Mouse (Mus musculus) ES-Bruce4 (cell line): ENCODE data around the gene Pimreg. TPM values are rescaled to one million over a fixed set of nuclear protein-coding genes. Genes with fewer than 3 reads are reported as not detected.

Source experiments
- H3K27ac ChIP-seq: 2 replicates; pipeline ENCODE4 v1.5.1; 2012; ENCODE audit warnings: low read length, inconsistent platforms; ENCODE audit not compliant: insufficient read depth
- H3K27me3 ChIP-seq: 2 replicates; pipeline ENCODE4 v1.6.1; 2012; ENCODE audit warnings: mild to moderate bottlenecking, low read length, inconsistent platforms; ENCODE audit not compliant: control insufficient read depth, poor library complexity, insufficient read depth, severe bottlenecking
- H3K36me3 ChIP-seq: 2 replicates; pipeline ENCODE4 v1.6.1; 2012; ENCODE audit warnings: inconsistent platforms, mild to moderate bottlenecking, low read length, moderate library complexity; ENCODE audit not compliant: control insufficient read depth, poor library complexity, insufficient read depth, severe bottlenecking
- H3K4me1 ChIP-seq: one replicate; pipeline ENCODE4 v1.8.1; 2011; ENCODE audit warnings: low read length; ENCODE audit not compliant: control insufficient read depth, insufficient read depth
- H3K4me3 ChIP-seq: 2 replicates; pipeline ENCODE4 v1.5.1; 2011; ENCODE audit warnings: low read depth, mild to moderate bottlenecking, low read length
- H3K9ac ChIP-seq: 2 replicates; pipeline ENCODE4 v1.6.1; 2012; ENCODE audit warnings: low read depth, mild to moderate bottlenecking, inconsistent platforms; ENCODE audit not compliant: poor library complexity, severe bottlenecking
- H3K9me3 ChIP-seq: replicated peaks from 2 replicates; pipeline ENCODE4 v1.6.1; 2012; ENCODE audit warnings: mild to moderate bottlenecking, low read length, inconsistent platforms; ENCODE audit not compliant: control insufficient read depth, poor library complexity, insufficient read depth, severe bottlenecking
- CTCF ChIP-seq: IDR thresholded peaks from one replicate; pipeline ENCODE4 v1.8.1; 2011; ENCODE audit warnings: low read depth, low read length
- EP300 ChIP-seq: IDR thresholded peaks from 2 replicates; pipeline ENCODE4 v1.6.1; 2011; ENCODE audit warnings: low read depth, low read length; ENCODE audit not compliant: insufficient read depth
- POLR2A ChIP-seq: IDR thresholded peaks from one replicate; pipeline ENCODE4 v1.8.1; 2011; ENCODE audit warnings: low read length; ENCODE audit not compliant: insufficient read depth
- polyA plus RNA-seq: library from polyadenylated mRNA; stranded (reverse); fragments of >200 nt; gene quantifications from 2 replicates; pipeline ENCODE4 v1.2.4, GENCODE M21; 2011; ENCODE audit warnings: low read depth; ENCODE audit not compliant: missing spikeins, insufficient read depth, insufficient read length

Pimreg gene
- polyA plus RNA-seq, 1 experiment = 43.6 TPM

DNA sequence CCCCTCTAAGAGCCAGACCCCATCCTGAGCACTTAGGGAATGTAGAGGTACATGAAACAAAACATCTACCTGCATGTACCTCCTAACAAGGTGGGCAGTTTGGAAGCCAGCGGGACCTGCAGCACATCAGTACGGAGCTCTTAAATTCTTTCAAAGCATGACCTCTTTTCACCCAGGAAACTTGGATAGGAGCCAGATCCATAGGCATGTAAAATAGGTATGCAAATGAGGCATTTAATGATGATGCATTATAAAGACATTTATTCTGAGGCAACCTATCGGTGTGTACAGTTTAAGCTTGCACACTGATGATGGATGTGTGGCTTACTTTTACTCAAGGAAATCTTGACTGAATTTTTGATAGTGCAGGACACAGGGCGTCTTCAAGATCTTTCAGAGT lies 27.2 kb upstream of the Pimreg start:
- H3K4me1 ChIP-seq = no peaks in the 10 kb centered on the region
- H3K36me3 ChIP-seq = no peaks in the 10 kb centered on the region
- no peak overlapping the region for H3K4me3 ChIP-seq
- no peaks in the 10 kb centered on the region; the same call in 1 of the 2 replicates for H3K9me3 ChIP-seq
- no peaks in the 10 kb centered on the region for H3K27me3 ChIP-seq
- H3K27ac ChIP-seq = no peak overlapping the region
- H3K9ac ChIP-seq = no peak overlapping the region
- TF ChIP-seq POLR2A (no peak), CTCF (no peak), EP300 (no peak)

DNA sequence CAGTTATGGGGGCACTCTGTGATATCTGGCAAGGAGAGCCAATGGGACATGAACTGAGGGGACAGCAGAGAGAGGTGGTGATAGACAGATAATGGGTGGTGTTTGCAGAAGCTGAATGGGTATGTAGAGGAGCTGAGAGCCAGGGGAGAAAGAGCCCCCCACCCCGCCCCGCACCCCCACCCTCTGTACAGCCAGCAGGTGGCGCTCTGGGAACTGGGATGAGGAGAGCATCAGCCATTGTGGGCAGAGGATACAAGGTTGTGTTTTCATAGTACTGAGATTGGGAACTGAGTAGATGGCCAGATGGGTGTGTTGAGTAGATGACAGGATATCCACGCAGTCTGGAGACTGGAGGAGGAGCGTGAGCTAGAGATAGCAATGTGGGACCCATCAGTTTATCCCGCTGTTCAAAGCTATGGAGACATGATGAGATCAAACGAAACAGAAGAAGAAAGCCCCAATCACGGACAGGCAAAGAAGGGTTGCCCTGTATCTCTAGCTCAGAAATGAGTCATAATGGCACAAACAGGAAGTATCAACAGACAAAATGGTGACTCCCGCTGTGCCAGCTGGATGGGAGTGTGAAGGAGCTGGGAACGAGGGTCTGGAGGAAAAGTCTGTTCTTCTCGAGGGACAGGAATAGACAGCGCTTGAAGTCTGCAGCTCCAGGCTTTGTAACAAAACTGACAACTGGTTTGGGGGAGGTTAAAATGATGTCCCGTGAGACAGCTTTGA lies 25.1 kb upstream of the Pimreg start:
- H3K4me3 ChIP-seq = no peak overlapping the region
- TF ChIP-seq CTCF = peak; percentile 5
- TF ChIP-seq POLR2A = no peak
- TF ChIP-seq EP300 = no peak
- no peaks in the 10 kb centered on the region for H3K4me1 ChIP-seq
- no peaks in the 10 kb centered on the region for H3K36me3 ChIP-seq
- H3K27me3 ChIP-seq = no peaks in the 10 kb centered on the region
- H3K27ac ChIP-seq = no peak overlapping the region
- H3K9ac ChIP-seq = no peak overlapping the region
- H3K9me3 ChIP-seq = no peaks in the 10 kb centered on the region; the same call in 1 of the 2 replicates

DNA sequence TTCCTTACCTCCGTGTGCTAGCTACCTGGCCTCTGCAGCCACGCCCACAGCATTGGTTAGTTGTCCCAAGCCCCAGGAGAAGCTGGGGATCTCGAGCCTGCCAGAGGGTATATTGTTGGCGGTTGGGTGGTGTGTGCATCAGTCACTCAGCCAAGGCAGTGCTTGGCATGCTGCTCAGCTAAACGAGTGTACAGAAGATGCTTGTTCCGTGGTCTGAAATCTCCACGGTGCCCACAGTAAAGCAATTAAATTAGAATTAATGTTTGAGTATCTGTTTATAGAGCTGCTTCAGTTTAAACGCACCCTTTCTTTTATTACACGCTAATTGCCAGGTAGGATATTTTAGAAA lies 24.6 kb upstream of the Pimreg start:
- Histone ChIP-seq H3K9me3 (no peaks in the 10 kb centered on the region; the same call in 1 of the 2 replicates), H3K27ac (no peak overlapping the region), H3K4me1 (no peaks in the 10 kb centered on the region), H3K4me3 (no peak overlapping the region), H3K36me3 (no peaks in the 10 kb centered on the region), H3K9ac (no peak overlapping the region), H3K27me3 (no peaks in the 10 kb centered on the region)
- TF ChIP-seq EP300 = no peak
- no peak for TF ChIP-seq POLR2A
- TF ChIP-seq CTCF = no peak

DNA sequence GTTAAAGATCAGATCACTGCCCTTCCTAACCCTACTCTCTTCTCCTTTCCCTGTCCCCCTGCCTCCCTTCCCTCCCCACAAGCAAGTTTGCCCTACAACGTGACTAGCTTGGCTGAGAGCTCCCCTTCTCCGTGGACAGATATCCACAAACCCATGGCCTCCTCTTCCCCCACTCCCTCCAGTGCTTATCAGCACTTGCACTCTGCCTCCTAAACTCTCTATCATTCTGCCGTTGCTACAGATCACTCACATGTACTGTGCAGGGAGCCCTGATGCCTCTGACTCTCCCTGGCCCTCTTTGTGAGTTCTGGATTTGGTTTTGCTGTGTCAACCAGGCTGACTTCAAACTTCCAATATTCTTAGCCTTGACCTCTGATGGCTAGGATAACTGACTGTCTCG lies 20.8 kb upstream of the Pimreg start:
- Histone ChIP-seq H3K36me3 (no peaks in the 10 kb centered on the region), H3K27me3 (no peaks in the 10 kb centered on the region), H3K4me3 (no peak overlapping the region), H3K4me1 (no peaks in the 10 kb centered on the region), H3K9ac (no peak overlapping the region), H3K27ac (no peak overlapping the region), H3K9me3 (no peaks in the 10 kb centered on the region; the same call in 1 of the 2 replicates)
- TF ChIP-seq CTCF (no peak), POLR2A (no peak), EP300 (no peak)

DNA sequence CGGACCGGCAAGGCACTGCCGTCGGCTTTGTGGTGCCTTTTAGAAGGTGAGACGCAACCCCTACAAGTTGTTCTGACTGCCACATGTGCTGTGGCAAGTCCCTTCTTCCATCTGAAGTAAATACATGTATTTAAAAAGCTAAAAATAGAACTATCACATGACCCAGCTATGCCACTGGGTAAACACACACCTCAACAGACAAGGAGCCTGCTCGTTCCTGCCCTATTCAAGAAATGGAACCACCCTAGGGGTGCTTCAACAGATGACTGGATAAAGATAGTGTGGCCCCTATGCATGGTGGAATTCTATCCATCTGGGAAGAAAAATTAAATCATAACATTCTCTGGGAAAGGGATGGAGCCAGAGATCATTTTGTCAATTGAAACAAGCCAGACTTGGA lies 19.0 kb upstream of the Pimreg start:
- no peak for TF ChIP-seq CTCF
- 0 out of 2 replicates have a peak, but pooled peaks have one; percentile 0 for TF ChIP-seq EP300
- no peaks in the 10 kb centered on the region for H3K27me3 ChIP-seq
- H3K9ac ChIP-seq = no peak overlapping the region
- H3K27ac ChIP-seq = no peak overlapping the region
- no peaks in the 10 kb centered on the region for H3K36me3 ChIP-seq
- H3K9me3 ChIP-seq = no peaks in the 10 kb centered on the region
- H3K4me1 ChIP-seq = no peaks in the 10 kb centered on the region
- H3K4me3 ChIP-seq = no peak overlapping the region

DNA sequence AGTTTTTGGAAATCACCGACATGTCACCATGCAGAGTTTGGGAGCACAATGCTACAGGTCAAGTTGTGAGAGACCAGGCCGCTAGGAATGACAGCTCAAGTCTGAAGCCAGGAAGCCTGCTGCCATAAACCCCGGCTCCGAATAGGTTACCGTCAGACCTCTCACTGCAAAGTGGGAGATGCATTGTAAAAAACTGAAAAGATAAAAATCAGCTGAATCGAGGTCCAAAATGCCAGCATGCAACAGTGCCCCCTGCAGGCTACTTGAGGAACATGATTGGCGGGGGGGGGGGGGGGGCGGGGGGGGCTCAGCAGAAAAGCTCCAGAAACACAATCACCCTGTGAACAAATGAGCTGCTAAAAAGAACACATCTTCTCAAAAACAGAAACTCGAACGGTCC lies 18.3 kb upstream of the Pimreg start:
- H3K9me3 ChIP-seq = no peaks in the 10 kb centered on the region
- TF ChIP-seq POLR2A (no peak), CTCF (peak; percentile 7)

More for the DNA sequence above, 18.3 kb upstream of the Pimreg start:
- no peak overlapping the region for H3K9ac ChIP-seq
- no peaks in the 10 kb centered on the region for H3K4me1 ChIP-seq
- H3K4me3 ChIP-seq = no peak overlapping the region
- H3K36me3 ChIP-seq = no peaks in the 10 kb centered on the region
- H3K27me3 ChIP-seq = no peaks in the 10 kb centered on the region
- H3K27ac ChIP-seq = no peak overlapping the region
